Mouse (Mus musculus) MEL (cell line): ENCODE results near the gene Tgfbi. TPM values are rescaled to one million over a fixed set of nuclear protein-coding genes. Genes with fewer than 3 reads are reported as not detected.

Experiments used
- DNase-seq: peaks from one replicate; pipeline ENCODE4 v3.0.0; 2011; ENCODE audit warnings: low read depth, low spot score
- H3K27ac ChIP-seq: 2 replicates; pipeline ENCODE4 v1.5.1; 2012; ENCODE audit warnings: low read depth, mild to moderate bottlenecking, control low read depth, low read length, moderate library complexity; ENCODE audit not compliant: control insufficient read depth
- H3K27me3 ChIP-seq, 2 experiments: fragments of 150-350 bp in 1 of 2; sonication (generic) in 1 of 2; 2 replicates each; pipeline ENCODE4 v1.6.1; 2012; ENCODE audit warnings: low read length in 2 of 2, mild to moderate bottlenecking in 2 of 2, improper control_type of control experiment in 1 of 2, moderate library complexity in 1 of 2; ENCODE audit not compliant: insufficient read depth in 2 of 2, control insufficient read depth in 1 of 2
- H3K36me3 ChIP-seq, 2 experiments: 2 replicates each; pipeline ENCODE4 v1.6.1; 2012 to 2014; ENCODE audit warnings: low read length in 2 of 2, improper control_type of control experiment in 1 of 2, inconsistent platforms in 1 of 2, mild to moderate bottlenecking in 1 of 2; ENCODE audit not compliant: insufficient read depth in 2 of 2, control insufficient read depth in 1 of 2
- H3K4me1 ChIP-seq, 2 experiments: fragments of 150-350 bp in 1 of 2; sonication (generic) in 1 of 2; 2 replicates each; pipeline ENCODE4 v1.6.1; 2012; ENCODE audit warnings: low read length in 2 of 2, improper control_type of control experiment in 1 of 2, mild to moderate bottlenecking in 1 of 2; ENCODE audit not compliant: insufficient read depth in 2 of 2, control insufficient read depth in 1 of 2
- H3K4me3 ChIP-seq, 2 experiments: fragments of 150-350 bp in 1 of 2; sonication (generic) in 1 of 2; 2 replicates each; pipeline ENCODE4 v1.5.1; 2012; ENCODE audit warnings: low read depth in 2 of 2, low read length in 2 of 2, mild to moderate bottlenecking in 2 of 2, moderate library complexity in 2 of 2, control low read depth in 1 of 2, improper control_type of control experiment in 1 of 2; ENCODE audit not compliant: control insufficient read depth in 1 of 2, insufficient read depth in 1 of 2
- H3K79me2 ChIP-seq: 2 replicates; pipeline ENCODE4 v1.6.1; 2012; ENCODE audit warnings: mild to moderate bottlenecking, low read length, moderate library complexity; ENCODE audit not compliant: control insufficient read depth, poor library complexity, insufficient read depth
- H3K9ac ChIP-seq: 2 replicates; pipeline ENCODE4 v1.6.1; 2012; ENCODE audit warnings: low read depth, mild to moderate bottlenecking, control low read depth, low read length, moderate library complexity; ENCODE audit not compliant: control insufficient read depth, poor library complexity, severe bottlenecking
- H3K9me3 ChIP-seq: fragments of 150-350 bp; sonication (generic); replicated peaks from 2 replicates; pipeline ENCODE4 v1.6.1; 2012; ENCODE audit warnings: mild to moderate bottlenecking, low read length, improper control_type of control experiment, moderate library complexity; ENCODE audit not compliant: insufficient read depth
- BHLHE40 ChIP-seq: IDR thresholded peaks from 2 replicates; pipeline ENCODE4 v1.6.1; 2012; ENCODE audit warnings: low read depth, mild to moderate bottlenecking, inconsistent platforms, low read length, improper control_type of control experiment, borderline replicate concordance
- CHD1 ChIP-seq: IDR thresholded peaks from 2 replicates; pipeline ENCODE4 v1.6.1; 2012; ENCODE audit warnings: low read depth, mild to moderate bottlenecking, inconsistent platforms, low read length, improper control_type of control experiment
- EP300 ChIP-seq, 2 experiments: IDR thresholded peaks; 2 replicates each; pipeline ENCODE4 v1.6.1; 2011; ENCODE audit warnings: improper control_type of control experiment in 2 of 2, low read length in 2 of 2, low read depth in 1 of 2, mild to moderate bottlenecking in 1 of 2
- ETS1 ChIP-seq: IDR thresholded peaks from 2 replicates; pipeline ENCODE4 v1.6.1; 2012; ENCODE audit warnings: low read depth, mild to moderate bottlenecking, inconsistent platforms, low read length, improper control_type of control experiment, moderate library complexity
- GATA1 ChIP-seq: IDR thresholded peaks from 2 replicates; pipeline ENCODE4 v1.6.1; 2011; ENCODE audit warnings: low read depth, low read length, improper control_type of control experiment
- JUND ChIP-seq: IDR thresholded peaks from 2 replicates; pipeline ENCODE4 v1.6.1; 2011; ENCODE audit warnings: low read depth, mild to moderate bottlenecking, improper control_type of control experiment, low read length
- KAT2A ChIP-seq: conservative IDR thresholded peaks from 2 replicates; pipeline ENCODE4 v1.6.1; 2012; ENCODE audit warnings: low read depth, low read length, improper control_type of control experiment, inconsistent platforms
- MAFK ChIP-seq: IDR thresholded peaks from 2 replicates; pipeline ENCODE4 v1.6.1; 2011; ENCODE audit warnings: low read depth, mild to moderate bottlenecking, low read length, improper control_type of control experiment, borderline replicate concordance
- MAZ ChIP-seq: IDR thresholded peaks from 2 replicates; pipeline ENCODE4 v1.6.1; 2012; ENCODE audit warnings: low read depth, mild to moderate bottlenecking, inconsistent platforms, low read length, improper control_type of control experiment
- MYB ChIP-seq: IDR thresholded peaks from 2 replicates; pipeline ENCODE4 v1.6.1; 2011; ENCODE audit warnings: mild to moderate bottlenecking, low read depth, low read length, improper control_type of control experiment
- NRF1 ChIP-seq: IDR thresholded peaks from 2 replicates; pipeline ENCODE4 v1.6.1; 2014; ENCODE audit warnings: low read depth, mild to moderate bottlenecking, inconsistent platforms, low read length, improper control_type of control experiment, moderate library complexity; ENCODE audit not compliant: poor library complexity, insufficient read depth, severe bottlenecking
- POLR2A ChIP-seq, 2 experiments: IDR thresholded peaks; 2 replicates each; pipeline ENCODE4 v1.6.1; 2011 to 2012; ENCODE audit warnings: low read length in 2 of 2, mild to moderate bottlenecking in 2 of 2, control low read depth in 1 of 2, improper control_type of control experiment in 1 of 2, low read depth in 1 of 2, moderate library complexity in 1 of 2; ENCODE audit not compliant: control insufficient read depth in 1 of 2, insufficient read depth in 1 of 2, poor library complexity in 1 of 2
- POLR2AphosphoS5 ChIP-seq: IDR thresholded peaks from 2 replicates; pipeline ENCODE4 v1.6.1; 2012; ENCODE audit warnings: low read depth, borderline replicate concordance, mild to moderate bottlenecking, inconsistent platforms, low read length, moderate library complexity, mixed read lengths
- RAD21 ChIP-seq: IDR thresholded peaks from 2 replicates; pipeline ENCODE4 v1.6.1; 2011; ENCODE audit warnings: mild to moderate bottlenecking, low read depth, low read length, improper control_type of control experiment
- SIN3A ChIP-seq: IDR thresholded peaks from 2 replicates; pipeline ENCODE4 v1.6.1; 2012; ENCODE audit warnings: low read length, improper control_type of control experiment, inconsistent platforms
- TBP ChIP-seq: IDR thresholded peaks from 2 replicates; pipeline ENCODE4 v1.8.0; 2011; ENCODE audit warnings: low read depth, low read length, improper control_type of control experiment
- UBTF ChIP-seq: IDR thresholded peaks from 2 replicates; pipeline ENCODE4 v1.6.1; 2012; ENCODE audit warnings: low read depth, mild to moderate bottlenecking, inconsistent platforms, low read length, improper control_type of control experiment, moderate library complexity, borderline replicate concordance; ENCODE audit not compliant: insufficient read depth
- USF1 ChIP-seq: IDR thresholded peaks from 2 replicates; pipeline ENCODE4 v1.6.1; 2014; ENCODE audit warnings: low read depth, mild to moderate bottlenecking, inconsistent platforms, low read length, improper control_type of control experiment, moderate library complexity
- USF2 ChIP-seq, 2 experiments: IDR thresholded peaks; 2 replicates each; pipeline ENCODE4 v1.6.1; 2011 to 2012; ENCODE audit warnings: improper control_type of control experiment in 2 of 2, low read length in 2 of 2, borderline replicate concordance in 1 of 2, inconsistent platforms in 1 of 2, low read depth in 1 of 2, mild to moderate bottlenecking in 1 of 2; ENCODE audit not compliant: insufficient read depth in 1 of 2
- ZMIZ1 ChIP-seq: IDR thresholded peaks from 2 replicates; pipeline ENCODE4 v1.6.1; 2012; ENCODE audit warnings: low read depth, mild to moderate bottlenecking, inconsistent platforms, low read length, improper control_type of control experiment, moderate library complexity
- ZNF384 ChIP-seq: IDR thresholded peaks from 2 replicates; pipeline ENCODE4 v1.6.1; 2012; ENCODE audit warnings: low read depth, mild to moderate bottlenecking, inconsistent platforms, low read length, improper control_type of control experiment
- polyA plus RNA-seq, 2 experiments: library from polyadenylated mRNA; stranded (reverse) in 1 of 2; unstranded in 1 of 2; fragments of >175 nt in 1 of 2; fragments of >200 nt in 1 of 2; gene quantifications; 2 replicates each; pipeline versions ENCODE4 v1.2.1 to v1.2.4; 2012; ENCODE audit warnings: low replicate concordance in 2 of 2, low read depth in 1 of 2; ENCODE audit not compliant: insufficient read length in 2 of 2, insufficient read depth in 1 of 2, missing spikeins in 1 of 2
- total RNA-seq: library from RNA; depleted of rRNA; stranded (reverse); fragments of 300-350 nt; gene quantifications from 2 replicates; pipeline ENCODE4 v1.2.3, GENCODE M21; 2012

The Tgfbi gene
- total and polyA plus RNA-seq, 3 experiments: not detected

DNA sequence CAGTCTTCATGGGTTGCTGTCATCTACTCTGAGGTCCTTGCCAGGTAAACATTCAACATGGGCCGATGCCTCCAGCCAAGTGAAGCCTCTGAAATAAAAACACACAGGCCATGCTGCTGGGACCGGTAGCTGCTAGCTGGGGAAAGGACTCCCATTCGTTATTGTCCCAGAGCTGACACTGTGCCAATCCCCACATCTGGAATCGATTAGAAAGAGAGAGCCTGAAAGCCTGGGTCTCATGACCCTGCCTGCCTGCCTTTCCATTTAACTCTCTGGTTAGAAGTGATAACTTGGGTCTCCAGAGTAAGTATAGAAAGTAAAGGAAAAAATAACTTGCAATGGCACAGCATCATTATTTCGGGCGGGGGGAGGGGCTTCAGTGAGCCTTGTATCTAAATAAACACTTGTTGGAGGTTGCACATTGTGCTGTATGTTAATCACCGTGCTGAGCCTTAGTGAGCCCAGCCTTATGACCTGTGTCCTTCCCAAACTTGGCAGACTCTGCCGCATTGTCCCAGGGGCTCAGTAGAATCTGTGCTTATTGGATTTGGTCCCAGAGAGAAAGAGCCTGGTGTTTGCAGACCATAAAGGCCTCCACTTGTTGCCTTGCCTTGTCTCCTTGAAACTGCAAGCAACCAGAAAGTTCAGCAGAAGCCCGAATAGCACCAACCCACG, 9.0 kb upstream of the Tgfbi start:
- H3K4me1 ChIP-seq: no peaks in the 10 kb centered on the region
- no peaks in the 10 kb centered on the region for H3K27me3 ChIP-seq
- no peak overlapping the region for H3K9ac ChIP-seq
- H3K27ac ChIP-seq: no peak overlapping the region
- no peaks in the 10 kb centered on the region for H3K36me3 ChIP-seq
- no peak overlapping the region for H3K4me3 ChIP-seq
- DNase-seq: no peak
- TF ChIP-seq MAFK (no peak), GATA1 (no peak), RAD21 (no peak), CHD1 (no peak)
- H3K79me2 ChIP-seq: no peaks in the 10 kb centered on the region
- no peaks in the 10 kb centered on the region for H3K9me3 ChIP-seq

DNA sequence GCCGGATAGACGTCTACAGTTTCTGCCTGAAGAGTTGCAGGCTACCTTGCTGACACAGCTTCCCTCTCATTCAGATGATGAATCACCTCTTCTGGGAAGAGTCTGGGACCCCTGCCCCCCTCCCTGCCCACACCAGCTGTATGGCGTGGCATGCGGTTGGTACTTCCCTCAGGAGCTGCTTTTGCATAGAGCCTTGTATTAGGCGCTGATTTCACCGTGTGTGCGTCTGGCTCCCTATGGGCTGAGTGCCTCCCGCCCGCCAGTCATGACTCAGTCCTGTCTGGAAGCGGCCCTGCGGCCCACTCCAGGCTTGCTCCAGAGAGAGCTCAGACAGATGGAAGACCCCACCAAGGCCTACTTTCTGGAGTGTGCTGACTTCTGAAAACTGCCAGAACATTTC, 8.1 kb upstream of the Tgfbi start:
- H3K9me3 ChIP-seq: no peaks in the 10 kb centered on the region
- H3K79me2 ChIP-seq: no peaks in the 10 kb centered on the region
- H3K9ac ChIP-seq: no peak overlapping the region
- H3K4me3 ChIP-seq: no peak overlapping the region
- H3K27ac ChIP-seq: no peak overlapping the region
- no peak for DNase-seq
- H3K36me3 ChIP-seq: no peaks in the 10 kb centered on the region
- H3K27me3 ChIP-seq: no peaks in the 10 kb centered on the region
- TF ChIP-seq NRF1 (no peak), USF1 (no peak), TBP (no peak), EP300 (IDR thresholded peaks at IDR 0.05; ENCODE audit: low read depth in 1 of 2, low read length in 2 of 2) (no peak)
- H3K4me1 ChIP-seq: no peaks in the 10 kb centered on the region

DNA sequence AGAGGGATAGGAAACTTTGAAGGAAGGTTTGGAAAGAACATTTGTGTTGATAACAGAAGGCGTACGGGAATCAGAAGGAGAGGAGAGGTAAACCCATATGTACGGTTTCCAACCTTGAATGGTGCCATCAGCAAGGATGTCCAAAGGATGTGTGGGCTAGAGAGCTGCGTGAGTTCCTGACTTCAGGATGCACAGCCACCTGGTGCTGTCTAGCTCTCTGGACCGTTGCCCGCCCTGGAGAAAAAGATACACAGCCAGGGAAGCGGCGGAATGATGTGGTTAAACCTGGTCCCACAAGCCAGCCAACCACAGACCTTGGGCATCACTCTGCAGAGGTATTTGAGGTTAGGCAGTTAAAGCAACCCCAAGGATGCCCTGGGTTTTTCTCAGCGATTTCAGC, 3.8 kb upstream of the Tgfbi start:
- H3K79me2 ChIP-seq: no peaks in the 10 kb centered on the region
- H3K4me1 ChIP-seq: no peaks in the 10 kb centered on the region
- no peaks in the 10 kb centered on the region for H3K9me3 ChIP-seq
- no peak overlapping the region for H3K4me3 ChIP-seq
- H3K36me3 ChIP-seq: no peaks in the 10 kb centered on the region
- DNase-seq: no peak
- no peak overlapping the region for H3K27ac ChIP-seq
- no peaks in the 10 kb centered on the region for H3K27me3 ChIP-seq
- TF ChIP-seq MAZ (no peak), POLR2A (IDR thresholded peaks at IDR 0.05; ENCODE audit: control insufficient read depth in 1 of 2, insufficient read depth in 1 of 2, low read depth in 1 of 2, low read length in 2 of 2, poor library complexity in 1 of 2) (no peak), ZMIZ1 (no peak), ZNF384 (no peak), POLR2AphosphoS5 (no peak), TBP (no peak), JUND (no peak), MYB (no peak), USF2 (IDR thresholded peaks at IDR 0.05; ENCODE audit: borderline replicate concordance in 1 of 2, insufficient read depth in 1 of 2, low read depth in 1 of 2, low read length in 2 of 2) (no peak), SIN3A (no peak), RAD21 (no peak), BHLHE40 (no peak), UBTF (no peak), ETS1 (no peak), MAFK (no peak), KAT2A (no peak)
- H3K9ac ChIP-seq: no peak overlapping the region
